Mouse (Mus musculus) midbrain, embryonic 14.5 days (tissue): ENCODE measurements around the gene Skp2. TPM values are rescaled to one million over a fixed set of nuclear protein-coding genes. Genes with fewer than 3 reads are reported as not detected.

ENCODE experiments used
- ATAC-seq: fragments of 200-750 bp; cut with Nextera tagmentation; 2 replicates; pipeline ENCODE4 v1.8.0; 2017; ENCODE audit warnings: moderate number of reproducible peaks, moderate library complexity; ENCODE audit not compliant: low FRiP score, low TSS enrichment
- DNase-seq: peaks from one replicate; pipeline ENCODE4 v3.0.0-alpha.2; 2015
- H3K27ac ChIP-seq: fragments of 300-500 bp; sonication (generic); replicated peaks from 2 replicates; pipeline ENCODE4 v1.5.1; 2014; ENCODE audit warnings: mild to moderate bottlenecking, low read depth, low read length, moderate library complexity
- H3K27me3 ChIP-seq: fragments of 300-500 bp; sonication (generic); 2 replicates; pipeline ENCODE4 v1.6.1; 2014; ENCODE audit warnings: low read length, control low read depth, mixed read lengths; ENCODE audit not compliant: control insufficient read depth, insufficient read depth
- H3K36me3 ChIP-seq: fragments of 300-500 bp; sonication (generic); 2 replicates; pipeline ENCODE4 v1.6.1; 2014; ENCODE audit warnings: low read length, control low read depth; ENCODE audit not compliant: control insufficient read depth, insufficient read depth
- H3K4me1 ChIP-seq: fragments of 300-500 bp; sonication (generic); 2 replicates; pipeline ENCODE4 v1.6.1; 2014; ENCODE audit warnings: mild to moderate bottlenecking, antibody characterized with exemption, low read length, control low read depth; ENCODE audit not compliant: control insufficient read depth, insufficient read depth
- H3K4me2 ChIP-seq: fragments of 300-500 bp; sonication (generic); 2 replicates; pipeline ENCODE4 v1.6.1; 2014; ENCODE audit warnings: mild to moderate bottlenecking, low read length, moderate library complexity
- H3K4me3 ChIP-seq: fragments of 300-500 bp; sonication (generic); replicated peaks from 2 replicates; pipeline ENCODE4 v1.5.1; 2014; ENCODE audit warnings: low read depth, low read length
- H3K9ac ChIP-seq: fragments of 300-500 bp; sonication (generic); replicated peaks from 2 replicates; pipeline ENCODE4 v1.6.1; 2014; ENCODE audit warnings: mild to moderate bottlenecking, low read length, moderate library complexity
- H3K9me3 ChIP-seq: fragments of 300-500 bp; sonication (generic); 2 replicates; pipeline ENCODE4 v1.6.1; 2016; ENCODE audit warnings: low read length, control low read depth, mixed read lengths; ENCODE audit not compliant: control insufficient read depth
- WGBS: fragments of 180-500 bp; shearing (Covaris S2); extraction: QIAGEN DNeasy Blood & Tissue Kit; methylation state at CpG from one replicate; pipeline ENCODE4 v1.1.7; 2014; 5-methylcytosine and 5-hydroxymethylcytosine counted together
- polyA plus RNA-seq: library from polyadenylated mRNA; unstranded; fragments of >200 nt; fragmentation: Nextera tagmentation; extraction: Ambion mirVana; gene quantifications from 2 replicates; pipeline ENCODE4 v1.2.1, GENCODE M21; 2014

Gene Skp2
- polyA plus RNA-seq, 1 experiment from 2014 or later = 26.8 TPM

GRCm38 (mm10) chr15:9106303-9107074, 48.7 kb downstream of the Skp2 start:
- H3K4me1 ChIP-seq = no peaks in the 10 kb centered on the region
- no peaks in the 10 kb centered on the region for H3K27me3 ChIP-seq
- no peaks in the 10 kb centered on the region for H3K9me3 ChIP-seq
- peaks cover 56% of the 10 kb centered on the region for H3K36me3 ChIP-seq
- DNase-seq (no peak), ATAC-seq (no peak)
- 86% methylated on average over 13 of the region's 13 CpGs for WGBS
- H3K4me3 ChIP-seq = no peak overlapping the region
- no peak overlapping the region for H3K27ac ChIP-seq
- no peak overlapping the region for H3K4me2 ChIP-seq
- no peak overlapping the region for H3K9ac ChIP-seq

GRCm38 (mm10) chr15:9100446-9101077, 54.7 kb downstream of the Skp2 start:
- H3K4me1 ChIP-seq = no peaks in the 10 kb centered on the region
- no peaks in the 10 kb centered on the region for H3K9me3 ChIP-seq
- H3K27me3 ChIP-seq = no peaks in the 10 kb centered on the region
- WGBS = 60% methylated on average over 10 of the region's 10 CpGs
- no peak overlapping the region for H3K9ac ChIP-seq
- H3K27ac ChIP-seq = 0 out of 2 replicates have a peak overlapping the region, but pooled peaks have one; percentile 37
- ATAC-seq = no peak; the same call in 1 of the 2 replicates
- no peak overlapping the region for H3K4me3 ChIP-seq
- peak; percentile 9 for DNase-seq
- no peak overlapping the region for H3K4me2 ChIP-seq
- H3K36me3 ChIP-seq = peaks cover 49% of the 10 kb centered on the region

- no peaks in the 10 kb centered on the region for H3K9me3 ChIP-seq
- no peak overlapping the region for H3K4me2 ChIP-seq
- no peak overlapping the region for H3K27ac ChIP-seq
- H3K27me3 ChIP-seq = no peaks in the 10 kb centered on the region
- no peak overlapping the region for H3K4me3 ChIP-seq
- no peak overlapping the region for H3K9ac ChIP-seq
- DNase-seq = no peak
- H3K36me3 ChIP-seq = peaks cover 34% of the 10 kb centered on the region
- ATAC-seq = no peak
- H3K4me1 ChIP-seq = peaks cover 3% of the 10 kb centered on the region; the same call in 1 of the 2 replicates
- 83% methylated on average over 4 of the region's 4 CpGs for whole genome bisulfite sequencing
Measured at GRCm38 (mm10) chr15:9096865-9097264, 58.4 kb downstream of the Skp2 start.

- Histone ChIP-seq H3K27ac (no peak overlapping the region), H3K36me3 (peaks cover 17% of the 10 kb centered on the region), H3K4me3 (no peak overlapping the region), H3K9ac (no peak overlapping the region), H3K4me1 (peaks cover 3% of the 10 kb centered on the region; the same call in 1 of the 2 replicates), H3K9me3 (no peaks in the 10 kb centered on the region), H3K27me3 (no peaks in the 10 kb centered on the region), H3K4me2 (0 out of 2 replicates have a peak overlapping the region, but pooled peaks have one; percentile 4)
- ATAC-seq (peak; percentile 54), DNase-seq (peak; percentile 42)
- 23% methylated on average over 13 of the region's 13 CpGs for WGBS
Measured at GRCm38 (mm10) chr15:9094366-9094750, 60.9 kb downstream of the Skp2 start.

GRCm38 (mm10) chr15:9093598-9094365, 61.4 kb downstream of the Skp2 start:
- ATAC-seq (no peak), DNase-seq (no peak)
- Histone ChIP-seq H3K9ac (no peak overlapping the region), H3K4me2 (no peak overlapping the region), H3K4me1 (peaks cover 3% of the 10 kb centered on the region; the same call in 1 of the 2 replicates), H3K4me3 (no peak overlapping the region), H3K36me3 (peaks cover 18% of the 10 kb centered on the region), H3K9me3 (no peaks in the 10 kb centered on the region), H3K27me3 (no peaks in the 10 kb centered on the region), H3K27ac (no peak overlapping the region)
- whole genome bisulfite sequencing = 80% methylated on average over 11 of the region's 11 CpGs

GRCm38 (mm10) chr15:9090662-9091061, 64.6 kb downstream of the Skp2 start:
- WGBS = 94% methylated on average over 5 of the region's 5 CpGs
- no peaks in the 10 kb centered on the region for H3K9me3 ChIP-seq
- no peak overlapping the region for H3K27ac ChIP-seq
- no peak overlapping the region for H3K4me3 ChIP-seq
- H3K9ac ChIP-seq = no peak overlapping the region
- H3K4me2 ChIP-seq = no peak overlapping the region
- no peaks in the 10 kb centered on the region for H3K27me3 ChIP-seq
- DNase-seq = no peak
- peaks cover 3% of the 10 kb centered on the region; the same call in 1 of the 2 replicates for H3K4me1 ChIP-seq
- no peak for ATAC-seq
- peaks cover 23% of the 10 kb centered on the region for H3K36me3 ChIP-seq

- H3K36me3 ChIP-seq = peaks cover 24% of the 10 kb centered on the region
- no peak overlapping the region for H3K9ac ChIP-seq
- 5% methylated on average over 2 of the region's 2 CpGs for WGBS
- H3K9me3 ChIP-seq = no peaks in the 10 kb centered on the region
- no peaks in the 10 kb centered on the region for H3K27me3 ChIP-seq
- H3K4me3 ChIP-seq = no peak overlapping the region
- no peak overlapping the region for H3K4me2 ChIP-seq
- no peak for ATAC-seq
- H3K4me1 ChIP-seq = no peaks in the 10 kb centered on the region
- H3K27ac ChIP-seq = no peak overlapping the region
- no peak for DNase-seq
Measured at GRCm38 (mm10) chr15:9089136-9089720, 66.0 kb downstream of the Skp2 start.

- 63% methylated on average over 8 of the region's 8 CpGs for WGBS
- Histone ChIP-seq H3K4me1 (no peaks in the 10 kb centered on the region), H3K4me3 (no peak overlapping the region), H3K9me3 (no peaks in the 10 kb centered on the region), H3K27me3 (no peaks in the 10 kb centered on the region), H3K27ac (no peak overlapping the region), H3K9ac (no peak overlapping the region), H3K4me2 (no peak overlapping the region), H3K36me3 (peaks cover 20% of the 10 kb centered on the region)
- DNase-seq (no peak), ATAC-seq (no peak)
Measured at GRCm38 (mm10) chr15:9088683-9089072, 66.5 kb downstream of the Skp2 start.
